Mouse (Mus musculus): ENCODE results near the gene Cry2. TPM values are rescaled to one million over a fixed set of nuclear protein-coding genes. Genes with fewer than 3 reads are reported as not detected.

The Cry2 gene
- total RNA-seq, 4 experiments from 2014 or later: 121 to 130 (median 128) TPM

DNA sequence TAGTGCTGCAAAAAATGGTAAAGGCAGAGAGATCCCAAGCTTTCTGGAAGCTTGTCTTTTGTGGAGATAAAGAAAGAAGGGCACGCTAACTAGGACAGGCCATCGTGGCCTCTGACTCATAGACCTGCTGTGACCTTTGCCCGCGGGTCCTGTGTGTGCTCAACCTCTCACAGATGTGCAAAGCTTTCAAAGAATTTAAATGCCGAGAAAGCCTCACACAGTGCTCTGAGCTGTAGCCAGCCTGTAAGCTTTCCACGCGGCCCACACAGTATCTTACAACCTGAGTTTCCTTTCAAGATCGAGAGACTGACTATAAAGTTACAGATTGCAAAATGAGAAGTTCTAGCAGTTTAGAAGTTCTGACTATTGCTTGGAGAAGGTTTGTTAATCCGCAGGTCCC is 12.0 kb upstream of the Cry2 start:
- DNase-seq (ENCODE audit: low spot score in 2 of 2): no peak

GRCm38 (mm10) chr2:92444376-92444775 is 10.5 kb upstream of the Cry2 start:
- no peak for DNase-seq (ENCODE audit: low spot score in 2 of 2)

DNA sequence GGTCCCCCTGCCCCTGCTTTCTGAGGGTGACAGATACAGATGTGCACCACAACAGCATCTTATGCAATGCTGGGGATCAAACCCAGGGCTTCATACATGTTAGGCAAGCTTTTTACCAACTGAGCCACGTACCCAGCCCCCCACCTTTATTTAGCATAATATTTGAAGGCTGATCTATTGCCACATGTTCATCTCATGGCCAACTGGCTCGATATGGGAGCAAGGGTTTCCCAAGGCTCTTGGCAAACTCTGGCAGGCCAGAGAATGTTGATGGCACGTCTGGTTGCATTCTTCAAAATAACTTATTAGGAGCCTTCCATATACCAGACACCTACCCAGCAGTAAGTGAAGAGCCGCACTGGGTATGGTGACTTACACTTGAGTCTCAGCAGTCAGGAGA is 9.5 kb upstream of the Cry2 start:
- no peak for DNase-seq (ENCODE audit: low spot score in 2 of 2)

DNA sequence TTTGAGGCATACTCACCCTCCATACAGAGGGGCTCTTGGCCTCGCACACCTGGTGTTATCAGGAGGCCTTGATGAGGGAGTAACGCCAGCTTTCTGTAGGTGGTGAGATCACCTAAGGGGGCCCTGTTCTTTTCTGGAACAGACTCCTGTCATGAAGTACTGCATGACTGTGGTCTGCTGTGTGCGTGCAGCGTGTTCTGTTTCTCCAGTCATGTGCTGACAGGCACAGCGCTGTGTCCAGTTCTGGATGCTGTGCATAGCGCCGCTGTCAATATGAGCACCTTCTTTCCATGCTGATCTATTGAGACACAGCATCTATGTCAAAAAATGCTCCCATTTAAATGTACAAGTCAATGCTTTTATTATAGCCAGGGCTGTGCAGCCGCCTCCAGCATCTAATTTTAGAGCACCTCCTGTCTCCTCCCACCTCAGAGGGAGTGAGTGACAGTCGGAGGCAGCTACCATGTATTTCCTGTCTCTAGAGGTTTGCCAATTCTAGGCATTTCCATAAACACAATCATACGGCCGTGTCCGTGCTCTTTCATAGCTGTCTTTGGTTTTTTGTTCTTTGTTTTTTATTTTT is 8.7 kb upstream of the Cry2 start:
- peak in 1 of 2 experiments; percentile 86 for DNase-seq (ENCODE audit: low spot score in 2 of 2)

- DNase-seq (ENCODE audit: low spot score in 2 of 2): no peak
Observed at GRCm38 (mm10) chr2:92440432-92440831, 6.6 kb upstream of the Cry2 start.

DNA sequence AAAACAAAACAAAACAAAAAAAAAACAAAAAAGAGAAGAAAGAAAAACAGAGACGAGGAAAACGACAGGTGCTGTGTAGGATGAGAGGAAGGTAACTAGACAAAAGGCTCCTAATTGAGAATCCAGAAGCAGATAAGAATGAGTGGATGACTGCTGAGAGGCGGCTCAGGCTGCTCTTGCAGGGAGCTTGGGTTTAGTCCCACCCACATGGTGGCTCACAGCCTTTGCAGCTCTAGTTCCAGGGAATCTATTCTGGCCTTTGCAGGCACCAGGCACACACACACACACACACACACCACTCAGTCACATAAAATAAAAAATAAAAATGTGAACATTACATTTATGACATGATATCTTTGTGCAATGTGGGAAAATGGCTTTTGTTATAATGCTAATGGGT is 4.7 kb upstream of the Cry2 start:
- DNase-seq (ENCODE audit: low spot score in 2 of 2): no peak

- peak; percentile 69 to 77 for DNase-seq (ENCODE audit: low spot score in 2 of 2)
Observed at GRCm38 (mm10) chr2:92437875-92438274, 4.0 kb upstream of the Cry2 start.

DNA sequence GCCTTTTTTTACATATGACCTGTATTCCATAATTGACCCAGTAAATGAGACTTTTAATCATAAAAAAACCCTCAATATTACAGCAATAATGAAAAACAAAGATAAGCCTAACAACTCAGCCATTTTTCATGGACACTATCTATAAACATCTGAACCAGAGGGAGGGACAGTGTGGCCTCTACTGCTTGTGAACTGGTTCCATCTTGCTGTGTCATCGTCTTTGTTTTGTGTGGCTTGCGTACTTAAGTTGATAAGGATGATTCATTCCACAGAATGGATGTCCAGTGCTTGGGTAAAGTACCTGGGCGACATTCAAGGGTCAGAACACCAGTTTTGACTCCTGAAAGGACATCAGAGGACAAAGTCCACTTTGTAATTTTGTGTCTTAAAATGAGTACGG is 3.5 kb upstream of the Cry2 start:
- DNase-seq (ENCODE audit: low spot score in 2 of 2): no peak

GRCm38 (mm10) chr2:92435023-92435422 is 1.2 kb upstream of the Cry2 start:
- no peak for DNase-seq (ENCODE audit: low spot score in 2 of 2)

DNA sequence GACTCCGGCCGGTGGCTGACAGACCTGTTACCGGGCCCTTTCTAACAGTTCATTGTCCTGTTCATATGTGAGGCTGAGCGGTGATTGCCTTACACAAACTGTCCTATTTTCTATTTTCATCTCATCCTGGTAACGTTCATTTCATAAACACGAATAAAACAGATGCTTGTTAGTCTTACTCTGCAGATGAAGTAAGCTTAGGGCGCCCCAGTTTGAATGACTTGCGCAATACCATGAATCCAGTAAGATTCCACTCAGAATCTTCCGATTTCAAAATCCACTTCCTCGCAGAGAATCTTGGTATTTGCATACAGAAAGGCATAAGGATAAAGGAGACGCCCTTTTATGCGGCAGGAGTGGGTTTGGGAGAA is 517 bp upstream of the Cry2 start:
- no peak for DNase-seq (ENCODE audit: low spot score in 2 of 2)

DNA sequence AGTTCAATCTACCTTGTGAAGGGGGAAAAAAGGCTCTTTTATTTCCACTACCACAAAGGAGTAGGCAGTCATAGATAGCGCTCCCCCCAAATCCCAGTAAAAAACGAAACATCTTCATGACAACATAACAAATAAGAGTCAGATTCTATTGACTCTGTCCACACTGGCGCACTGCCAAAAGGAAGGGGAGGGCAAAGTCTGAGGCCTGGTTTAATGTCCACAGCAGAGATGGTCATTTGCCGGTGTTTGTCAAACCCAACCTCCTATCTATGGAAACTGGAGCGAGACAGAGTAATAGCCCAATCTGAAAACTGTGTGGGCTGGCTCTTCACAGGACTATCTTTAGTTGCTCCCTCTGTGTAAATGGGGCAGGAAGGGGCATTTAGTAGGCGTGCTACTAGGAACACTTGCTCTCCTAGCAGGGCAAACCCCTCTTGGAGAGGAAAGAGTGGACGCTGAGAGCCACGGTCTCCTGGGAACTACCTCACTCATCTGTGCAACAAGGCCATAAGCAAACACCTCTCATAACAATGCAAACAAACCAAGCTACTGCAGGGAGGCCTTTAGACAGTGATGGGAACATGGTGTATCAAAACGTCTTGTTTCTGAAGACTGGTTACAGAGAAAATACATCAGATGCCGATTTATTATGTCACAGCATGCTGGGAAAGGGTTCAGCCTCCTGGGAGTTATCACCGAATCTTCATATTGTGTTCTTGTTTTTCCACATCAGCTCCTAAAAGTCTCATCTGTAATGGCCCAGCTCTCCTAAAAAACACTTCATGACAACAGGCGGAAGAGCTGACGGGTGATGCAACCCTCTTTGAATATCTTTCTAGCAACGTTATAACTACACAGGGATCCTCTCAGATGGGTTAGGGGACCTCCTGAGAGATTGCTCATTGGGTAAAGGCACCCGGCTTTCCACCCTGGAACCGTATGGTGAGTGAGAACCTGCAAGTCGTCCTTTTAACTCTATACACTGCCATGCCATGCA is 1.2 kb downstream of the Cry2 start:
- no peak for DNase-seq (ENCODE audit: low spot score in 2 of 2)

DNA sequence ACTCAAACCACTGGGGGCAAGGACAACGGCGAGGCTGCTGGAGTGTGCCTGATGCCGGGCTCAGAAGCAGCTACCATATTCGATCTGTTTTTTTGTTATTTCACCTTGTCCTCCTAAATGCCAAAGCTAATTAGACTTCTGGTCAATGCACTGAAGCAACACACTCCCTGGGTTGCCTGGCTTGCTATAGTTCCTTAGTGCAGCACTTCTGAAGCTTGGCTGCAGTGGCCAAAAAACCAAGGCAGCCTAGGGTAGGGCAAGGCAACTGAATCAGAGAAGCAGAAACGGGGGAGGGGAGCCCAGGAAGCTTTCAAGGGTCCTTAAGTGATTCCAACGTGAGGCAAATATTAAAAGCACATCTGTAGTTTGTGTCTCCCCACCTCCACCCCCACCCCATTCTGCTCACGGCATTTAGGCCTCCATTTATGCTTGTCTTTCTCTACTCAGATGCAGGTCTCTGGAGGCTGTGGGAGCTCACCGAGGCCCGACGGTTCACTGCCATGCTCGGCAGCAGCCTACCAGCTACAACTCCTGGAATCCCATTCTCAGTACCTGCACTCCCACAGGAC is 2.1 kb downstream of the Cry2 start:
- DNase-seq (ENCODE audit: low spot score in 2 of 2): no peak

DNA sequence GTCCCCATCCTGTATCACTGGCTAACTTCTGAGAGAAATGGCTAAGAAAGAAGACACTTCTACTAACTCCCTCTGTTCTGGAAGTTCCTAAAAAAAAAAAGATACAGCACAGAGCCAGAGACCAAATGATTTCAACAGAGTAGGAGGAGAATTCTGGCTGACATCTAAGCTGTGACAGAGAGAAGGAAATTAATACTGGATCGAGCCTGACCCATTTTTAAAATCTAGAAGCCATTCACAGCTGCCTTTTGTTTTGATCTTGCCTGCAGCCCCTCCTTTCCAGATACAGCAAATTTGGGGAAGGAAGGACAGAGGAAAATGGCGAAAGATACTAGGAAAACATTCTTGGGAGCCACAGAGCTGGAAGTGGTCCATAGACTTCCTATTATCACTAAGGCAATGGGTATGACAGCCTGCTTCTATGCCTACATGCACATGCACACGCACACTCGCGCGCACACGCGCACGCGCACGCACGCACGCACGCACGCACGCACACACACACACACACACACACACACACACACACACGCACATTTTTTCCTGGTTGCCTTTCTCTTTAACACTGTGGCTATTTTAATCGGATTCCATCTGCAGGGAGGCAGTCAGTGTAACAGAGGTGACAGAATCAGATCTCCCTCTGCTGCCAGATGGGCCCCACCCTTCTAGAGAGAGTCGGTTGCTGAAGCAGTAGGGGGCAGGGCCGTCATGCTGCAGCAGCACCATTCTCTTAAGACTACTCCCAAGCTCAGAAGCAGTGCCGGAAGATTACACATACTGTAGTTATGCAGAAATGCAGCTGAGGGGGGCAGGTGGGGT is 2.9 kb downstream of the Cry2 start:
- peak in 1 of 2 experiments; percentile 82 for DNase-seq (ENCODE audit: low spot score in 2 of 2)

GRCm38 (mm10) chr2:92430089-92430488 is 3.8 kb downstream of the Cry2 start:
- no peak for DNase-seq (ENCODE audit: low spot score in 2 of 2)

- peak; percentile 75 to 86 for DNase-seq (ENCODE audit: low spot score in 2 of 2)
Observed at GRCm38 (mm10) chr2:92427882-92428281, 6.0 kb downstream of the Cry2 start.

GRCm38 (mm10) chr2:92426426-92426825 is 7.4 kb downstream of the Cry2 start:
- DNase-seq (ENCODE audit: low spot score in 2 of 2): no peak

- DNase-seq (ENCODE audit: low spot score in 2 of 2): no peak
Observed at GRCm38 (mm10) chr2:92425366-92425765, 8.5 kb downstream of the Cry2 start.

DNA sequence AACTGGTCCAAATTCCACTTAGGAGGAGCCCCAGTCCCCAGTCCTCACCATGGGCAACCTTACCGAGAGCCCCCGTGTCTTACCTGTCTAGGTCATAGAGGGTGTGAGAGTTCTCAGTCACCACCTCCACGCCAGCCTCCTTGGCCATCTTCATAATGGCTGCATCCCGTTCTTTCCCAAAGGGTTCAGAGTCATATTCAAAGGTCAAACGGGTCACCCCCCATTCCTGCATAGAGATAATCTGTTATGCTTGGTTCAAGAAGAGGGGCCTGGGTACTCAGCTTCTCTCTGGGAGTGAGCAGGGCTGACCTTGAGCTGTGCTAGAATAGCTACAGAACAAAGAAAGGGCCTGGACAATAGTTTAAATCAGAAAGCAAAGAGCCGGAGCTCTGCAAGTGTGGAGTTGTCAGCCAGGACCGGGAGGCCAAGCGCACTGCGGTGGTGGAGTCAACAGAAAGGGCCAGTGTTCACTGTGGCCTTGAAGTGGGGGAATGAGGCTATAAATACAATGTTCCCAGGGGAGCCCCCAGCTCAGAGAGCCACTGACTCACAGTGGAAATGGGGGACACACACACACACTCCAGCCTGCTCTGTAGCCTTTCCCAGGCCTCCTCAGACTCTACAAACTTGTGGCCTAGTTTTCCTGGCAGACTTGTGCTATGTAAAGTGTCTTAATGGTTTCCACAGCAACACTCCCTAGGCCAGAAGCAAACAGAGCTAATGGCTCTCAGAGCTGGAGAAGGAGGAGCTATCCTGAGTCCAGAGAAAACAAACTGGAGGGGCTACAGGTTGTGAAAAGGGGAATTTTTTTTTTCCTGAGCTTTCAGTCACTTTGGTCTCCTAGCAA is 9.2 kb downstream of the Cry2 start:
- peak in 1 of 2 experiments; percentile 75 for DNase-seq (ENCODE audit: low spot score in 2 of 2)

- DNase-seq (ENCODE audit: low spot score in 2 of 2): peak; percentile 80 to 91
Observed at GRCm38 (mm10) chr2:92423702-92424461, 10.0 kb downstream of the Cry2 start.

DNA sequence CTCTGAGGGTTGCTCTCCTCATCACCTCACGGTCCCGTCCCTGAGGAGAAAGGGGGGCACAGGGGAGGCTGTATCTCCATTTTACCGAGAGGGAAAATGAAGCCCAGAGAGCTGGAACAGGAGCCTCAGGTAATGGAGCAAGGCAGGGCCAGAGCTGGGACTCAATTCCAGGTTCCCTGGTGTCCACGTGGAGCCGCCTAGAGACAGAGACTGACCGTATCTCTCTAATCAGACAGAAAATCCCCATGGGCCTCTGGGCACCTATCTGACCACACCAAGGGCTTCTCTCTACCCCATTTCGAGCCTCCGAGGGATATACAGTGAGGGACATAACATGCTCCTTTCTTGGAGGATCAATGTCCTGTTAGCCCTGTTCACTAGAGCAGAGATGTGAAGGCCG is 10.7 kb downstream of the Cry2 start:
- no peak for DNase-seq (ENCODE audit: low spot score in 2 of 2)
